Mouse (Mus musculus): ENCODE results near the gene Lactbl1. TPM values are rescaled to one million over a fixed set of nuclear protein-coding genes. Genes with fewer than 3 reads are reported as not detected.

Lactbl1 gene
- polyA plus RNA-seq, 1 experiment from 2014 or later, result not detected

DNA sequence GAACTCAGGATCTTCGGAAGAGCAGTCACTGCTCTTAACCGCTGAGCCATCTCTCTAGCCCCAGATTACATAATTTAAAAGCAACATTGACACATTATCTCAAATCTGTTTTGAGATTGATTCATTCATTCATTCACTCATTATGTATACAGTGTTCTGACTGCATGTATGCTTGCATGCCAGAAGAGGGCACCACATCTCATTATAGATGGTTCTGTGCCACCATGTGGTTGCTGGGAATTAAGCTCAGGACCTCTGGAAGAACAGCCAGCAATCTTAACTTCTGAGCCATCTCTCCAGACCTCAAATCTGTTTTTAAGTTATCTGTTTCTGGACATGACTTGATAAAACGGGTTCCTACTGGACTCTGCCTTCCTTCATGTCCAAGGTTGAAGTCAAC is 22.6 kb upstream of the Lactbl1 start:
- ATAC-seq (replicated peaks; ENCODE audit: low FRiP score), result no peak
- Histone ChIP-seq H3K4me1 (replicated peaks; ENCODE audit: control insufficient read depth, insufficient read depth, low read length) (peaks cover 13% of the 10 kb centered on the region), H3K9ac (ENCODE audit: low read depth, low read length) (no peak overlapping the region), H3K9me3 (ENCODE audit: control insufficient read depth, low read length) (no peaks in the 10 kb centered on the region), H3K36me3 (ENCODE audit: control insufficient read depth, insufficient read depth, low read length) (no peaks in the 10 kb centered on the region; the same call in 1 of the 2 replicates), H3K27me3 (replicated peaks; ENCODE audit: control insufficient read depth, insufficient read depth, low read length) (no peaks in the 10 kb centered on the region), H3K4me2 (no peak overlapping the region), H3K27ac (ENCODE audit: low read depth, low read length) (no peak overlapping the region), H3K4me3 (ENCODE audit: low read depth, low read length) (no peak overlapping the region)
- WGBS, result 91% methylated on average over 3 of the region's 3 CpGs
- DNase-seq (ENCODE audit: low spot score), result no peak

DNA sequence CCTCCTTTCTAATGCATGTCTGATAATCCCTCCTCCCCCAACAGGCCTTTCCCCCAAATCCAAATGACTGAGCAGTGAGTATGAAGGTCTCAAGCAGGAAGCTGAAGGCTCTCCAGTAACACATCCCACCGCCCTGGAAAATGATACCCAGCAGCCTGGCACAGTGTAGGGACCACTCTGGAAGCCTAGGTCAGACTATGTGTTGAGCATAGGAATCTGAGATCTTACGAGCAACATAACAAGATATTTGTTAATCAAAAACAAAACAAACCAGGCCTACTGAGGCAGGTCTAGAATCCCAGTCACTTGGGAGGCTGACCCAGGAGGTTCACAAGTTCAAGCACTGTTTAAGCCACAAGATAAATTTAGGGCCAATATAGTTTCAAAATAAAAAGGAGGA is 21.9 kb upstream of the Lactbl1 start:
- no peaks in the 10 kb centered on the region for H3K9me3 ChIP-seq (ENCODE audit: control insufficient read depth, low read length)
- peaks cover 13% of the 10 kb centered on the region for H3K4me1 ChIP-seq (replicated peaks; ENCODE audit: control insufficient read depth, insufficient read depth, low read length)
- no peak for DNase-seq (ENCODE audit: low spot score)
- ATAC-seq (replicated peaks; ENCODE audit: low FRiP score), result no peak
- H3K4me2 ChIP-seq, result peak overlapping the region; percentile 81
- no peak overlapping the region for H3K27ac ChIP-seq (ENCODE audit: low read depth, low read length)
- 85% methylated on average over 2 of the region's 2 CpGs for WGBS
- no peaks in the 10 kb centered on the region; the same call in 1 of the 2 replicates for H3K36me3 ChIP-seq (ENCODE audit: control insufficient read depth, insufficient read depth, low read length)
- H3K9ac ChIP-seq (ENCODE audit: low read depth, low read length), result no peak overlapping the region
- peak overlapping the region; percentile 99; the same call in 1 of the 2 replicates for H3K4me3 ChIP-seq (ENCODE audit: low read depth, low read length)
- H3K27me3 ChIP-seq (replicated peaks; ENCODE audit: control insufficient read depth, insufficient read depth, low read length), result no peaks in the 10 kb centered on the region

DNA sequence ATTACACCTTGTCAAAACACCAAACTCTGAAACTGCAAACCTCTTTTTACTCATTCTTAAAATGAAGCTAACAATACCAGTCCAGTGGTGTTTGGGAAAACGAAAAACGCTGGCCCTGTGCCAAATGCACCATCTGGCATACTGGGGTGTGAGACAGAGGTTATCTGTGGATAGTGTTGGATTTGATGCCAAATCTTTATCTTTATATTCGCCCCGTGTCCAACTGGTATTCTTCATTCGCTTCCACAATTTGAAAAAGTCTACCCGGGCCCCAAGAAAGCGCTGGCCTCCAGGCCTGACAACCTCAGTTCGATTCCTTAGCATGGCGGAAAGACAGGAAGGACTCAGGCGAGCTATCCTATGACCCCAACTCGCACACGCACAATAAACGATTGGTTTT is 20.9 kb upstream of the Lactbl1 start:
- DNase-seq (ENCODE audit: low spot score) (peak; percentile 47), ATAC-seq (replicated peaks; ENCODE audit: low FRiP score) (no peak)
- Histone ChIP-seq H3K9ac (ENCODE audit: low read depth, low read length) (peak overlapping the region; percentile 98), H3K4me1 (replicated peaks; ENCODE audit: control insufficient read depth, insufficient read depth, low read length) (peaks cover 13% of the 10 kb centered on the region), H3K27me3 (replicated peaks; ENCODE audit: control insufficient read depth, insufficient read depth, low read length) (no peaks in the 10 kb centered on the region), H3K36me3 (ENCODE audit: control insufficient read depth, insufficient read depth, low read length) (no peaks in the 10 kb centered on the region; the same call in 1 of the 2 replicates), H3K4me2 (peak overlapping the region; percentile 81), H3K9me3 (ENCODE audit: control insufficient read depth, low read length) (no peaks in the 10 kb centered on the region), H3K27ac (ENCODE audit: low read depth, low read length) (peak overlapping the region; percentile 76; the same call in 1 of the 2 replicates), H3K4me3 (ENCODE audit: low read depth, low read length) (peak overlapping the region; percentile 99)
- WGBS, result 3% methylated on average over 13 of the region's 13 CpGs

DNA sequence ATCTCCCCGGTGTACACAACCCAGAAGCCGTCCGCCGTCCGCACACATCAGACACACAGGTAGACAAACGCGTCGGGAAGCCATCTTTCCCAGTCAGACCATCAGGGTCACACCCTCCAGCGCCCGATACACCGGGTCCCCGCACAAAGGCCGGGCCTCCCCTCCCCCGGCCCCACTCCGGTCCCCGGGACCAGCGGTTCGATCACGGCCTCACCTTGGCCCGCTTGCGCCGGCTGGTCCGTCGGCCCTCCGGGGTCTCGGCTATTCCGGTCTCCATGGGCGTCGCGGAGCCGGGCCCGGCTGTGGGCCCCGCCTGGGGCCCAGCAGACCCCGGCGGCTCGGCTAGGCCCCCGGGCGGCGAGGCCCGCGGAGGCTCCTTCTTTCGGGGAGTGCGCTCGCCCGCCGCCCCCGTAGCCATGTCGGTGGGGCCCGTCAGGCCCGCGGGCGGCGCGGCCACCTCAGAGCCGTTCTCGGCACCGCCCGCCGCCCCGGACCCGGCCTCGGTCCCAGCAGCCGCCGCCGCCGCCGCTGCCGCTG is 20.3 kb upstream of the Lactbl1 start:
- peak overlapping the region; percentile 76 for H3K27ac ChIP-seq (ENCODE audit: low read depth, low read length)
- WGBS, result under 1% methylated on average over 61 of the region's 68 CpGs
- H3K36me3 ChIP-seq (ENCODE audit: control insufficient read depth, insufficient read depth, low read length), result no peaks in the 10 kb centered on the region; the same call in 1 of the 2 replicates
- peak overlapping the region; percentile 98 for H3K9ac ChIP-seq (ENCODE audit: low read depth, low read length)
- DNase-seq (ENCODE audit: low spot score), result peak; percentile 72
- peak overlapping the region; percentile 81 for H3K4me2 ChIP-seq
- no peaks in the 10 kb centered on the region for H3K27me3 ChIP-seq (replicated peaks; ENCODE audit: control insufficient read depth, insufficient read depth, low read length)
- H3K4me1 ChIP-seq (replicated peaks; ENCODE audit: control insufficient read depth, insufficient read depth, low read length), result peaks cover 13% of the 10 kb centered on the region
- H3K4me3 ChIP-seq (ENCODE audit: low read depth, low read length), result peak overlapping the region; percentile 99
- peak; percentile 66 for ATAC-seq (replicated peaks; ENCODE audit: low FRiP score)
- H3K9me3 ChIP-seq (ENCODE audit: control insufficient read depth, low read length), result no peaks in the 10 kb centered on the region

DNA sequence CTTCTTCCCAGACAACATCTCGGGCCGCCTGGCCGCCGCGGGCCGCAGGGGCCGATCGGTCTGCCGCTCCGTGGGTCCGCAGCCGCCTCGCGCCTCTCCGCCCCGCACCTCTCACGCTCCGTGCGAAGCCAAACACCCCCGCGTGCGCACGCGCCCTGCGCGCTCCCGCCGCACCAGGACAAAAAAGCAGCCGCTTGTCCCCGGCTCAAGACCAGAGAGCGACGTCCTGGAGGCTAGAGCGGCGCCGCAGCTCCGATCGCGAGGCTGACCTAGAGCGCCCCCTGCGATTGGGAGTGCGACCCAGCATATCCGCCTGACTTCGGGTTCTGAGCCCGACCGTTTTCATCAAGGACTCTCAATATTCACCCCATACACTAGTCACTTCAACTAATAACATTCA is 19.9 kb upstream of the Lactbl1 start, which contains the start of gene Kdm1a:
TSS of gene Kdm1a (minus strand) at position 156 of the 400 bp plus-strand sequence.
- peak; percentile 96 for DNase-seq (ENCODE audit: low spot score)
- Histone ChIP-seq H3K36me3 (ENCODE audit: control insufficient read depth, insufficient read depth, low read length) (no peaks in the 10 kb centered on the region; the same call in 1 of the 2 replicates), H3K9ac (ENCODE audit: low read depth, low read length) (peak within 1 kb of the TSS; percentile 98), H3K4me2 (peak within 1 kb of the TSS; percentile 81), H3K4me3 (ENCODE audit: low read depth, low read length) (peak within 1 kb of the TSS; percentile 99), H3K27ac (ENCODE audit: low read depth, low read length) (peak within 1 kb of the TSS; percentile 76), H3K9me3 (ENCODE audit: control insufficient read depth, low read length) (no peaks in the 10 kb centered on the region), H3K4me1 (replicated peaks; ENCODE audit: control insufficient read depth, insufficient read depth, low read length) (peaks cover 11% of the 10 kb centered on the region), H3K27me3 (replicated peaks; ENCODE audit: control insufficient read depth, insufficient read depth, low read length) (no peaks in the 10 kb centered on the region)
- peak; percentile 86 for ATAC-seq (replicated peaks; ENCODE audit: low FRiP score)
- under 1% methylated on average over 45 of the region's 45 CpGs for WGBS

DNA sequence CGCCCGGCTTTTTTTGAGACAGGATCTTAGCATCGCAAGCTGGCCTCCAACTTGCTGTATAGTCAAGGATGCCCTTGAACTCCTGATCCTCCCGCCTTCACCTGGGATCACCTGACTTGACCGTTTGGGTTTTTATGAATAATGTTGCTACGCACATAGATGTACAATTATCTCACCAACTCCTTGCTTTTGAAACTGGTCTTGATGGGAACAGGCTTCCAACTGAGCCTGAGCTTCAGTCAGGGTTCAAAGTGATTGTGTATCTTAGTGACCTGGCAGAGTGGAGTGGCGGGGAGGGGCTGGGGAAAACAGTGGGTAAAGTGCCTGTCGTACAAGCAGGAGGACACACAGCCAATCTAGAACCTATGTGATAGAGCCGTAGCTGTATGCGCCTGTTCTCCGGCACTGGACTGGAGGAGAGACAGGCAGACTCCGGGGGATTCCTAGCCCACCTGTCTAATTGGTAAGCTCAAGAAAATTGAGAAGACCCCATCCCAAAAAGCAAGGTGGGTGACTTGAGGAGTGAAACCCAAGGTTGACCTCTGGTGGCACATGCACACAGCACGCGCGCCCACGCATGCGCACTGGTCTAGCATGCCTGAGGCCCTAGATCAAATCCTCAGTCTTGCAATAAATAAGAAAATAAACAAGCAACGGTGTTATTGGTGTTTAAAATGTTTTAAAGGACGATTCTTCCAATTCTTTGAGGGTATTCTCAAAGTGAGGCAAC is 16.5 kb upstream of the Lactbl1 start:
- DNase-seq (ENCODE audit: low spot score) (no peak), ATAC-seq (replicated peaks; ENCODE audit: low FRiP score) (no peak)
- H3K27me3 ChIP-seq (replicated peaks; ENCODE audit: control insufficient read depth, insufficient read depth, low read length), result no peaks in the 10 kb centered on the region
- no peaks in the 10 kb centered on the region for H3K9me3 ChIP-seq (ENCODE audit: control insufficient read depth, low read length)
- no peaks in the 10 kb centered on the region for H3K36me3 ChIP-seq (ENCODE audit: control insufficient read depth, insufficient read depth, low read length)
- no peak overlapping the region for H3K9ac ChIP-seq (ENCODE audit: low read depth, low read length)
- 86% methylated on average over 19 of the region's 19 CpGs for WGBS
- no peak overlapping the region for H3K4me3 ChIP-seq (ENCODE audit: low read depth, low read length)
- H3K27ac ChIP-seq (ENCODE audit: low read depth, low read length), result no peak overlapping the region
- H3K4me1 ChIP-seq (replicated peaks; ENCODE audit: control insufficient read depth, insufficient read depth, low read length), result peaks cover 7% of the 10 kb centered on the region
- no peak overlapping the region for H3K4me2 ChIP-seq

DNA sequence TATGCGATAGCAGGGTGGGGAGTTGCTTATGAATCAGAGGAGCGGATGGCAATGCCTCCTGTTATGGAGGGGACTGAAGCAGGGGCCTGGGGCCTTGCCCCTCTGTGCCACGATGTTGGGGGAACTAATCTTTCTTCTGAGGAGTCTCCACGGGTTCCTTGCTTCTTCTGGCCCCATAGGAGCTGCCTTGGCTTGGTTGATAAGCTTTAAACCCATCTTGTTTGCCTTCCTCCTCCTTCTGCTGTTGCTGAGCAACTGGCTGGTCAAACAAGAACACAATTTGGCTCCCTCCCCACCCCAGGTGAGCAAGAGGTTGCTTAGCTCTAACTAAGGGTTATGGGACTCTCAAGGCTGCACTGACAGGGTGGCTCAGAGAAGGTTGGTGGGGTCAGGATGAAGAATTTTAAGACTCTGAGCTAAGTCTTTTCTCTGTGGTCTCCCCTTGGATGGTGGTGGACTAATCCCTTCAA is 12.0 kb upstream of the Lactbl1 start, which contains the start of gene Tex46:
TSS of gene Tex46 (plus strand) at position 51 of the 470 bp plus-strand sequence.
- Histone ChIP-seq H3K36me3 (ENCODE audit: control insufficient read depth, insufficient read depth, low read length) (no peaks in the 10 kb centered on the region), H3K9me3 (ENCODE audit: control insufficient read depth, low read length) (no peaks in the 10 kb centered on the region), H3K9ac (ENCODE audit: low read depth, low read length) (no peak within 1 kb of the TSS), H3K27me3 (replicated peaks; ENCODE audit: control insufficient read depth, insufficient read depth, low read length) (no peaks in the 10 kb centered on the region), H3K27ac (ENCODE audit: low read depth, low read length) (no peak within 1 kb of the TSS), H3K4me3 (ENCODE audit: low read depth, low read length) (no peak within 1 kb of the TSS), H3K4me1 (replicated peaks; ENCODE audit: control insufficient read depth, insufficient read depth, low read length) (no peaks in the 10 kb centered on the region), H3K4me2 (no peak within 1 kb of the TSS)
- ATAC-seq (replicated peaks; ENCODE audit: low FRiP score), result no peak
- DNase-seq (ENCODE audit: low spot score), result no peak
- WGBS, result 48% methylated on average over 4 of the region's 4 CpGs

DNA sequence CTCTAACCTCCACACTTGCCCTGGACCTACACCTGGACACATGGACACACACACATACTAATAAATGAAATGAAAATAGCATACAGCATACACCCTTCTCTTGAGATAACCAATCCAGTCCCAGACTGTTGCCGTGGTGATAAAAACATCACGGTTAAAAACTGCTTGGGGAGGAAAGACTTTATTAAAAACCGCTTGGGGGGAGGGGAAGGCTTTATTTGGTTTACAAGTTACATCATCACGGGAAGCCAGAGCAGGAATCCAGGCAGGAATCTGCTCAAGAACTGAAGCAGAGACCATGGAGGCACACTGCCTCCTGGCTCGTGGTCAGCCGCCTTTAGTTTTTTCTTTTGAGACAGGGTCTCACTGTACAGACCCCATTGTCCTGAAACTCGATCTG is 8.8 kb upstream of the Lactbl1 start:
- no peak overlapping the region for H3K4me2 ChIP-seq
- no peaks in the 10 kb centered on the region for H3K27me3 ChIP-seq (replicated peaks; ENCODE audit: control insufficient read depth, insufficient read depth, low read length)
- no peaks in the 10 kb centered on the region for H3K9me3 ChIP-seq (ENCODE audit: control insufficient read depth, low read length)
- 65% methylated on average over 7 of the region's 7 CpGs for WGBS
- no peak overlapping the region for H3K27ac ChIP-seq (ENCODE audit: low read depth, low read length)
- no peak for DNase-seq (ENCODE audit: low spot score)
- no peak for ATAC-seq (replicated peaks; ENCODE audit: low FRiP score)
- H3K36me3 ChIP-seq (ENCODE audit: control insufficient read depth, insufficient read depth, low read length), result no peaks in the 10 kb centered on the region
- no peaks in the 10 kb centered on the region for H3K4me1 ChIP-seq (replicated peaks; ENCODE audit: control insufficient read depth, insufficient read depth, low read length)
- no peak overlapping the region for H3K4me3 ChIP-seq (ENCODE audit: low read depth, low read length)
- H3K9ac ChIP-seq (ENCODE audit: low read depth, low read length), result no peak overlapping the region
